Mouse (Mus musculus) neural tube, embryonic 11.5 days (tissue): ENCODE data around the gene Cmtr1. TPM values are rescaled to one million over a fixed set of nuclear protein-coding genes. Genes with fewer than 3 reads are reported as not detected.

Experiments
- ATAC-seq: fragments of 200-750 bp; cut with Nextera tagmentation; 2 replicates; pipeline ENCODE4 v1.8.0; 2017; ENCODE audit warnings: moderate number of reproducible peaks, mild to moderate bottlenecking, moderate TSS enrichment, moderate library complexity; ENCODE audit not compliant: insufficient read depth, low FRiP score, low TSS enrichment
- DNase-seq: peaks from one replicate; pipeline ENCODE4 v3.0.0-alpha.2; 2015; ENCODE audit warnings: low spot score
- H3K27ac ChIP-seq: fragments of 300-500 bp; sonication (generic); 2 replicates; pipeline ENCODE4 v1.5.1; 2014; ENCODE audit warnings: low read depth, mild to moderate bottlenecking, low read length
- H3K27me3 ChIP-seq: fragments of 300-500 bp; sonication (generic); 2 replicates; pipeline ENCODE4 v1.6.1; 2014; ENCODE audit warnings: mild to moderate bottlenecking, low read length, mixed read lengths; ENCODE audit not compliant: control insufficient read depth, insufficient read depth
- H3K36me3 ChIP-seq: fragments of 300-500 bp; sonication (generic); 2 replicates; pipeline ENCODE4 v1.6.1; 2014; ENCODE audit warnings: mild to moderate bottlenecking, low read length, moderate library complexity, mixed read lengths; ENCODE audit not compliant: control insufficient read depth, insufficient read depth
- H3K4me1 ChIP-seq: fragments of 300-500 bp; sonication (generic); 2 replicates; pipeline ENCODE4 v1.6.1; 2014; ENCODE audit warnings: low read length, mixed read lengths; ENCODE audit not compliant: control insufficient read depth, insufficient read depth
- H3K4me2 ChIP-seq: fragments of 300-500 bp; sonication (generic); 2 replicates; pipeline ENCODE4 v1.6.1; 2014; ENCODE audit warnings: low read depth, mild to moderate bottlenecking, moderate library complexity
- H3K4me3 ChIP-seq: fragments of 300-500 bp; sonication (generic); 2 replicates; pipeline ENCODE4 v1.5.1; 2014; ENCODE audit warnings: low read depth, low read length
- H3K9ac ChIP-seq: fragments of 300-500 bp; sonication (generic); 2 replicates; pipeline ENCODE4 v1.6.1; 2014; ENCODE audit warnings: mild to moderate bottlenecking, low read length
- H3K9me3 ChIP-seq: fragments of 300-500 bp; sonication (generic); 2 replicates; pipeline ENCODE4 v1.6.1; 2016; ENCODE audit warnings: low read length; ENCODE audit not compliant: control insufficient read depth
- WGBS: fragments of 180-500 bp; shearing (Covaris S2); extraction: QIAGEN DNeasy Blood & Tissue Kit; methylation state at CpG from one replicate; pipeline ENCODE4 v1.1.7; 2014; 5-methylcytosine and 5-hydroxymethylcytosine counted together
- polyA plus RNA-seq: library from polyadenylated mRNA; unstranded; fragments of >200 nt; fragmentation: Nextera tagmentation; extraction: Ambion mirVana; gene quantifications from 2 replicates; pipeline ENCODE4 v1.2.1, GENCODE M21; 2014

Gene Cmtr1
- polyA plus RNA-seq, 1 experiment from 2014 or later: 147 TPM

GRCm38 (mm10) chr17:29687373-29687772 is 27.0 kb downstream of the Cmtr1 start:
- ATAC-seq: no peak
- H3K27ac ChIP-seq: no peak overlapping the region
- H3K36me3 ChIP-seq: peaks cover 34% of the 10 kb centered on the region

GRCm38 (mm10) chr17:29688610-29689009 is 28.2 kb downstream of the Cmtr1 start:
- DNase-seq (no peak), ATAC-seq (no peak)
- Histone ChIP-seq H3K27me3 (no peaks in the 10 kb centered on the region), H3K4me3 (no peak overlapping the region), H3K9ac (no peak overlapping the region), H3K4me1 (no peaks in the 10 kb centered on the region), H3K36me3 (peaks cover 29% of the 10 kb centered on the region), H3K4me2 (no peak overlapping the region), H3K27ac (no peak overlapping the region), H3K9me3 (no peaks in the 10 kb centered on the region)
- 93% methylated on average over 10 of the region's 10 CpGs for WGBS

More at GRCm38 (mm10) chr17:29687373-29687772, 27.0 kb downstream of the Cmtr1 start:
- Histone ChIP-seq H3K4me3 (no peak overlapping the region), H3K9ac (no peak overlapping the region), H3K4me2 (no peak overlapping the region), H3K27me3 (no peaks in the 10 kb centered on the region), H3K9me3 (no peaks in the 10 kb centered on the region), H3K4me1 (no peaks in the 10 kb centered on the region)
- DNase-seq: no peak
- WGBS: 84% methylated on average over 6 of the region's 6 CpGs

DNA sequence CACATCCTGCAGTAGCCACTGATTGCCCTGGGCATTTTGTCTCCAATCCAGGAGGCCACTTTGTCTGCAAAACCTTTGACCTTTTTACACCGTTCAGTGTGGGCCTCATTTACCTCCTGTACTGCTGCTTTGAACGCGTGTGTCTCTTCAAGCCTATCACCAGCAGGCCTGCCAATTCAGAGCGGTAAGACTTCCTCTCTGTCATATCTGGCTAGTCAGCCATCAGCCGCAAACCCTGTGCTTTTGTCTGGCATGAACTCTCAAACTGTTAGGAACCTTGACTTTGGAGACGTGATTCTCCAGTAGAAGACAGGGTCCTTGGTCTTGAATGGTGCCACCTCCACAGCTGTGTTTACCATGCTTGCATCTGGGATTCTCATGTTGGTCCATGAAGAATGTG is 29.9 kb downstream of the Cmtr1 start:
- H3K4me2 ChIP-seq: no peak overlapping the region
- no peaks in the 10 kb centered on the region for H3K27me3 ChIP-seq
- ATAC-seq (no peak), DNase-seq (no peak)
- H3K36me3 ChIP-seq: peaks cover 21% of the 10 kb centered on the region
- H3K9ac ChIP-seq: no peak overlapping the region
- WGBS: 73% methylated on average over 6 of the region's 6 CpGs
- no peak overlapping the region for H3K4me3 ChIP-seq
- no peaks in the 10 kb centered on the region for H3K9me3 ChIP-seq
- no peak overlapping the region for H3K27ac ChIP-seq
- H3K4me1 ChIP-seq: no peaks in the 10 kb centered on the region

- Histone ChIP-seq H3K4me1 (no peaks in the 10 kb centered on the region), H3K27ac (no peak overlapping the region), H3K9ac (no peak overlapping the region), H3K36me3 (peaks cover 27% of the 10 kb centered on the region), H3K4me3 (no peak overlapping the region), H3K27me3 (no peaks in the 10 kb centered on the region), H3K4me2 (no peak overlapping the region), H3K9me3 (no peaks in the 10 kb centered on the region)
- ATAC-seq (no peak), DNase-seq (no peak)
- WGBS: 91% methylated on average over 2 of the region's 2 CpGs
Measured at GRCm38 (mm10) chr17:29692827-29693226, 32.4 kb downstream of the Cmtr1 start.

DNA sequence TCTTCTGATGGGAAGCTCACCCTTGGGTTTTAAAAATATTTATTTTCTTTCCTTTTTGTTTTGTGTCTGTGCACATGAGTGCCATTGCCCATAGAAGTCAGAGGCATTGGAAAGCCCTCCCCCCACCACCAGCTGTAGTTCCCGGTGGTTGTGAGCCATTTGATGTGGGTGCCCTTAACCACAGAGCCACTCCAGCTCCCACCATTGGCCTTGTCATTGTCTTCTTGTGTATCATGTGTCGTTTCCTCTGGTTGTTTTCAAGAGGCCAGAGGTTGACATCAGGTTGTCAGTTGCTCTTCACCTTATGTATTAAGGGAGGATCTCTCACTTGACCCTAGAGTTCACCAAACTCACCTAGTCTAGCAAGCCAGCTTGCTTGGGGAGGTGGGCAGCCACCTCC is 33.2 kb downstream of the Cmtr1 start:
- Histone ChIP-seq H3K4me2 (no peak overlapping the region), H3K4me3 (no peak overlapping the region), H3K36me3 (peaks cover 28% of the 10 kb centered on the region), H3K9ac (no peak overlapping the region), H3K4me1 (no peaks in the 10 kb centered on the region), H3K27ac (no peak overlapping the region), H3K9me3 (no peaks in the 10 kb centered on the region), H3K27me3 (no peaks in the 10 kb centered on the region)
- DNase-seq (no peak), ATAC-seq (no peak)
- 81% methylated on average over 2 of the region's 2 CpGs for WGBS

DNA sequence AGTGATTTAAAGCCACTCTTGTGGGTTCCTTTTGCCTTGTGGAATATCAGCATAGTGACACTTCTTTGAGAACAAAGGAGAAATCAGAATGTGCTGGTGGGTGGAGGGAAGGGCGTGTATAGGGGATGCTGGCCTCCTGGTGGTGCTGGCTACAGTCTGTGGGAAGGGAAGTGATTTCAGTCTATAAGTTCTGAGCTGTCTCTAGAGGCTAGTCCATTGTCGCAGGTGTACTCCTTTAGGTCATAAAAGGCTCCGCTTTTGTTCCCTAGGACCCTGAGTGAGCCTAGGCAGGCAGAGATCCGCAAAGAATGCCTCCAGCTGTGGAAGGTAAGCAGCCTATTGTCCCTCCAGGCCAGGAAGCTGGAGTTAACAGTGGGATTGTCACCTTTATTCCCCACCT is 34.1 kb downstream of the Cmtr1 start:
- Histone ChIP-seq H3K9me3 (no peaks in the 10 kb centered on the region), H3K4me2 (no peak overlapping the region), H3K4me1 (no peaks in the 10 kb centered on the region), H3K36me3 (peaks cover 28% of the 10 kb centered on the region), H3K27me3 (no peaks in the 10 kb centered on the region), H3K27ac (no peak overlapping the region), H3K9ac (no peak overlapping the region), H3K4me3 (no peak overlapping the region)
- 83% methylated on average over 4 of the region's 4 CpGs for WGBS
- ATAC-seq: no peak
- DNase-seq: no peak

- Histone ChIP-seq H3K4me2 (no peak overlapping the region), H3K27me3 (no peaks in the 10 kb centered on the region), H3K4me3 (no peak overlapping the region), H3K9ac (no peak overlapping the region), H3K27ac (no peak overlapping the region), H3K4me1 (no peaks in the 10 kb centered on the region), H3K9me3 (no peaks in the 10 kb centered on the region), H3K36me3 (peaks cover 22% of the 10 kb centered on the region)
- ATAC-seq (no peak), DNase-seq (no peak)
- 96% methylated on average over 8 of the region's 8 CpGs for WGBS
Measured at GRCm38 (mm10) chr17:29696940-29697339, 36.5 kb downstream of the Cmtr1 start.

GRCm38 (mm10) chr17:29698421-29698820 is 38.0 kb downstream of the Cmtr1 start:
- ATAC-seq: no peak
- Histone ChIP-seq H3K4me2 (no peak overlapping the region), H3K9me3 (no peaks in the 10 kb centered on the region), H3K36me3 (peaks cover 26% of the 10 kb centered on the region), H3K27me3 (no peaks in the 10 kb centered on the region), H3K4me3 (no peak overlapping the region), H3K9ac (no peak overlapping the region; the same call in 1 of the 2 replicates), H3K27ac (no peak overlapping the region), H3K4me1 (no peaks in the 10 kb centered on the region)
- no peak for DNase-seq
- WGBS: 90% methylated on average over 6 of the region's 6 CpGs

DNA sequence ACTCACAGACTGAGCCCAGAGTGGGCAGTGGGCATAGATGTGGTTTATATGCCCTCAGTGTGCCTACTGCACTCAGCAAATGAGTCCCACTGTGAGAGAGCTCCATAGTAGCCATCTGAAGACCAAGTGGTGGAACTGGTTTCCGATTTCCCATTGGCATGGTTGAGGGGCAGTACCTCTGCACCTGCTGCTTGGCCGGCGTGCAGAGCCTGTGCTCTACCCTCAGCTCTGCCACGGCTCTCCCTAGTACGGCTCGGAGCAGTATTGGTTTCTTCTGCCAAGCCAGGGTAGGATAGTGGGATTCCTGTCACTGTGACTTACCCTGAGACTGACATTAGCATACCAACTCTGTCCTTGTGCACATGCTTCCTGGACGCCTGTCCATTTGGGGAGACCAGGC is 40.2 kb downstream of the Cmtr1 start:
- Histone ChIP-seq H3K27ac (no peak overlapping the region), H3K36me3 (peaks cover 21% of the 10 kb centered on the region; the same call in 1 of the 2 replicates), H3K9me3 (no peaks in the 10 kb centered on the region), H3K4me1 (no peaks in the 10 kb centered on the region), H3K4me3 (no peak overlapping the region), H3K27me3 (no peaks in the 10 kb centered on the region), H3K4me2 (no peak overlapping the region), H3K9ac (no peak overlapping the region)
- no peak for ATAC-seq
- WGBS: 93% methylated on average over 7 of the region's 7 CpGs
- no peak for DNase-seq
